Mouse (Mus musculus): Measurements from ENCODE around the gene Sympk.

Gene Sympk

DNA sequence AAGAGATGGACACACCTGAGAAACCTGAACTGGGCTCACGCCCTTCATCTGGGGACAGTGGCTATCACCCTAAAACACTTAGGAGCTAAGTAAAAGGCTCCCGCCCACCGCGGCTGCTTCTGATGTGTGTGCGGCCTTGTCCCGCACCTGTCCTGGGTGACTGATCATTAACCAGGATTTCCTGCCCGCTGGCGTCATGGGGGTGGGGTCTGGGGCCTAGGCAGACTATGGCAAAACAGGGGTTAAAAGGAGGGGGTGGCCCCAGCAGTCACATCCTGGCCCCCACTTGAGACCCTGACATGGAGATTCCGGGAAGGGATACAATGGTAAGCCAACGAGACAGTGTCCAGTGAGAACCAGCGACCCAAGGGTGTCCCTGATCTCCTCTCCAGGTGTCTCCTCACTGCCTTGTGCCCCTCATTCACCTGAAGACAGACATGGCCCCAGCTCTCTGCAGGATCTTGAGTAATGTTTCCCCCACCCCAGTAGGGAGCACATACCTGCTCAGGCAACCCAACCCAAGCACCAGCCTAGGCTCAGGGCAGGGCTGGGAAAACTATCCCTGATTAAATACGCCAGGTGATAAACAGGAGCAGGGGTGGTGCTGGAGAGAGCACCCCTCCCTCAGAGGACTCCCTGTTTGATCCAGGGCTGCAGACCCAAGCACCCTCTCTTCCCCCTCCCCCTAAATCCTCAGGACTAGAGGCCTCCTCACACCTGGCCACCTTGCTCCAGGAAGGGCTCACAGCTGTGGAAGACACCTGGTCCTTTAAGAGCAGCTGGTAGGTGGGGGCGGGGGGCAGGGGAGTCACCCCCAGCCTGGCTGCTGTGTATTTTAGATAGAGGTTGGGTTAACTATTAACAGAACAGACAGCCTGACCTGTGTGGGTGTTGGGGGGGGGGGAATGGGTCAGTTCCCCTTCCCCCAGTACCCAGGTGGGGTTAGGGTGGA, 16.9 kb upstream of the Sympk start:
- no peak for DNase-seq

GRCm38 (mm10) chr7:19010581-19010980, 13.6 kb upstream of the Sympk start:
- DNase-seq: no peak

GRCm38 (mm10) chr7:19012025-19012621, 12.1 kb upstream of the Sympk start:
- DNase-seq: peak; percentile 41

DNA sequence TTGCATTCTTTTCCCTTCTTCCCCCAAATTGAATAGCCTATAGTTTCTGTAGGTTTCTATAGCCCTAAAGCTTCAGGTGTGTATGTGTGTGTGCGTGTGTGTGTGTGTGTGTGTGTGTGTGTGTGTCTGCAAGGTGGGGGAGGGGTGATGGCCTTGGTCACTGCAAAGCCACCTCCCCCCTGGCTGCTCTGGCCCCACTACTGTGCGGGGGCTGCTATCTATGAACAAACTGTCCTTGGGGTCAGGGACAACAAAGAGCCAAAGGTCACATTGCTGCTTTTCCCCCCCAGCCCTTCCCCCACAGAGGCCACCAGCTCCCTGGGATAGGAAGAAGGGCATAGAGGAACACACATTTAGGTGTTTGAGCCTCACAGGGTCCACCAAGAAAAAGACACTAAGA, 11.3 kb upstream of the Sympk start:
- no peak for DNase-seq

DNA sequence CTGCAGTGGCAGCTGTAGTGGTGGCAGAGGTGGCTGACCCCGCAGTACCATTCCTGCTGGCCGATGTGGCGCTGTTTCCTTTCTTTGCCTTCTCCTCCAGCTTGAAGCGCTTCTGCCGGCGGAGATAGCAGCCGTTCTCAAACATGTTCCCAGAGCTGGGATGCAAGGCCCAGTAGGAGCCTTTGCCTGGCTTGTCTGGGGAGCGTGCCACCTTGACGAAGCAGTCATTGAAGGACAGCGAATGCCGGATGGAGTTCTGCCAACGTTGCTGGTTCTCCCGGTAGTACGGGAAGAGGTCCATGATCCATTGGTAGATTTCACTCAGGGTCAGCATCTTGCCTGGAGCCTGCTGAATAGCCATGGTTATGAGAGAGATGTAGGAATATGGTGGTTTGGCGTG, 9.7 kb upstream of the Sympk start:
- DNase-seq: peak; percentile 29

GRCm38 (mm10) chr7:19016042-19016441, 8.1 kb upstream of the Sympk start:
- DNase-seq: no peak

DNA sequence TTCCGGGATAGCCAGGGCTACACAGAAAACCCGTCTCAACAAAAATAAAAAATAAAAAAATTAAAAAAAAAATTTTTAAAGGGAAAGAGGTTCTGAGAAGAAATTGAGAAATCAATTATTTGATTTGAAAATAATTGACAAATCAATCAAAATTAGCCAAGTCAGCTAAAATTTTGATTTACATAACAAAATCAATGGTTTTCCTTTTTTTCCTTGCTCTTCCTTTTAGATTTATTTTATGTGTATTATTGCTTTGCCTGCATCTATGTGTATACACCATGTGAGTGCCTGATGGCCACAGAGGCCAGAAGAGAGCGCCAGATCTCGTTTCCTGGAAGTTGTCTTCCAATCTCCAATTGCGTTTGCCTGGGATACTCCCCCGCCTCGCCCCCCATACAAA, 6.3 kb upstream of the Sympk start:
- no peak for DNase-seq

- no peak for DNase-seq
Observed at GRCm38 (mm10) chr7:19021048-19021447, 3.1 kb upstream of the Sympk start.

DNA sequence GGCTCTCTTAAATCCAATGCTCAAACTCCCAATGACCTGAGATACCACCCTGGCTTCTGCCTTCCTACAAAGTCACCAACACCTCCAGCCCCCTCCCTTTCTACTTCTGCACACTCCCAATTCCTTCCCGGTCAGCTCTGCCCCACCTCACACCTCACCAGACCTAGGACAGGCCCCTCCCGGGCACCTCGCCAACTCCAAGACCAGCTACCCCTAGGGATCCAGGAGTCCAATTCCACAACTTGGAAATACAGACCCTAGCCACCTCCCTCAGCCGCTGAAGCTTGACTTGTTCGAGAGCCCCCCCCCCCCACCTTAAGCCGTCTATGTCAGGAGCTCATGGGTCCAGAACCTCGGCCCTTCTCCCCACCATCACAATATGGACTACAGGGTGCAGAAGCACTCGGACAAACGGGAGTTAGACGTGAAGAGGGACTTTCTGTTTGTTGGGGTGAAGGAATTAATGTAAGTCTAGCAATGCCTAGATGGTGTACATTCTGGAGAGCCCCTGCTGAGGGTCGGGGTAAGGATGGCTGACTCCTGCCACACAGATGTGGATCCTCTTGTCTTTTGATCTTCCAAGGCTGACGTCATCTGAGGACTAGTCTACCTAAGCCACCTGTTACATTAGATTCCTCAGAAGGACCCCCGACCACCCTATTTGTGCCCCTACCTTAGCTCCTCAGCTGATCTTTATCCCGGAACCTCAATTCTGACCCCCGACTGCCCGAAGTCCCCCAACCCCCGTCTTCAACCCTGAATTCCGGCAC, 1.8 kb upstream of the Sympk start:
- no peak for DNase-seq

DNA sequence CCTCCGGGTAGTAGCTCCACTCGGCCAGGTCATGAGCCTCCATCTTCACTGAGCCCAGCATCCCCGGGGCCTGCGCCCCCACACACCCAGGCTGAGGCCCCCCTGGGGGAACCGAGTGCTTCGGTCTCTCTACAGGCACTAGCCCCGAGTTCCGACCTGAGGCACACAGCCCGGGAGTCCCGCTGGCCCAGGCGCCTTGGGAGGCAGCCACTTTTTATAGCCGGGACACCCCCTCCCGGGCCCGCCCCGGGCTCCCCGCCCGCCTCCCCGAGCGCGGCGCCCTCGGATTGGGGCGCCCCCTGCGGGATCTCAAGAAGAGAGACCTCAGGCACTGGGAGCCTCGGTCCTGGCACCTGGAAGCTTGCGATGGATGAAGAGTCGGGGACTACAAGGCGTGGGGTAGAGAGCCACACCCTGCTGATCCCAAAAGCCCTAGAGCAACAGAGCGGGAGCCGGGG, 791 bp upstream of the Sympk start, which contains the start of gene Foxa3:
TSS of gene Foxa3 (minus strand) at position 182 of the 458 bp plus-strand sequence.
- DNase-seq: peak; percentile 24

- peak; percentile 55 for DNase-seq
Observed at GRCm38 (mm10) chr7:19024581-19025255, 541 bp downstream of the Sympk start.

- DNase-seq: no peak
Observed at GRCm38 (mm10) chr7:19028067-19028466, 3.9 kb downstream of the Sympk start.

DNA sequence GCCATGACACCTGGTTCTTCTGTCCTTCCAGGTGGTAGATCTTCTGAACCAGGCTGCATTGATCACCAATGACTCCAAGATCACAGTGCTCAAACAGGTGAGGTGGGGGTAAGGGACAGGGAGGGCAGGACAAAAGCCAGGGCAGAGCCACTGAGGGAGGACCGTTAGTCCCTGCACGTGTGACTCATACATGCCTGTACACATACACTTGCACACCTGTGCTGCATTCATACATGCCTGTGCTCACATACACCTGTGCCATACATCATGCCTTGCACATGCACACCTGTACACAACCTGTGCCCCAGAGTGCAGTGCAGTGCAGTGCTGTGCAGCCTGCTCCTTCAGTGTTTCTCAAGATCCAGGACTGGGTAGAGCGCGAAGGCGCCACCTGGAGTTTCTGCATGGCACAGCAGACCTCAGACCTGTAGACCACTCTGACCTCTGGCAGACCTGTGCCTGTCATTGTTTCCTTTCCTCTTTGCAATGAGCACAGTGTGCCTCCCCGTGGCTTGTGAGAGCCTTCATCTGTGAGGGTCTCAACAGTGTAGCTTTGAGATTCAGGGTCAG, 5.0 kb downstream of the Sympk start:
- DNase-seq: peak; percentile 73

- DNase-seq: no peak
Observed at GRCm38 (mm10) chr7:19031641-19032040, 7.5 kb downstream of the Sympk start.

DNA sequence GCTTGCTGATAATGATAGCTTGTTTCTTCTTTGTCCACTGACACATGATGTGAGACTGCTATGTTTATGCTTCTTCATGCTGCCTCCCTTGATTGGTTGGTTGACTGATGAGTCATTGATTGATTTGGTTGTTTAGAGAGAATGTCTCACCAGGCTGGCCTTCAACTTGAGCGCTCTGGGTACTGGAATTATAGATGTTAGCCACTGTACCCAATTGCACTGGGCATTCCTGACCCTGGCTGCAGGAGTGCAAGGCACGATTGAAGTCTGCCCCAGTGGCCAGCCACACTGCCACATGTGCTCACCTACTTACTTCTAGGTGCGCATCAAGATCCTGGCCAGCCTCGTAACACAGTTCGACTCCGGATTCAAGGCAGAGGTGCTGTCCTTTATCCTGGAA, 20.4 kb downstream of the Sympk start:
- no peak for DNase-seq

GRCm38 (mm10) chr7:19046286-19047069, 22.3 kb downstream of the Sympk start:
- DNase-seq: no peak

GRCm38 (mm10) chr7:19048006-19048527, 23.9 kb downstream of the Sympk start:
- DNase-seq: no peak

- DNase-seq: no peak
Observed at GRCm38 (mm10) chr7:19049252-19049651, 25.1 kb downstream of the Sympk start.

- DNase-seq: no peak
Observed at GRCm38 (mm10) chr7:19050172-19050571, 26.0 kb downstream of the Sympk start.

GRCm38 (mm10) chr7:19051161-19051560, 27.0 kb downstream of the Sympk start:
- no peak for DNase-seq
